ENCODE assay signal across 22 mouse cellular contexts in the genomic region with DNA sequence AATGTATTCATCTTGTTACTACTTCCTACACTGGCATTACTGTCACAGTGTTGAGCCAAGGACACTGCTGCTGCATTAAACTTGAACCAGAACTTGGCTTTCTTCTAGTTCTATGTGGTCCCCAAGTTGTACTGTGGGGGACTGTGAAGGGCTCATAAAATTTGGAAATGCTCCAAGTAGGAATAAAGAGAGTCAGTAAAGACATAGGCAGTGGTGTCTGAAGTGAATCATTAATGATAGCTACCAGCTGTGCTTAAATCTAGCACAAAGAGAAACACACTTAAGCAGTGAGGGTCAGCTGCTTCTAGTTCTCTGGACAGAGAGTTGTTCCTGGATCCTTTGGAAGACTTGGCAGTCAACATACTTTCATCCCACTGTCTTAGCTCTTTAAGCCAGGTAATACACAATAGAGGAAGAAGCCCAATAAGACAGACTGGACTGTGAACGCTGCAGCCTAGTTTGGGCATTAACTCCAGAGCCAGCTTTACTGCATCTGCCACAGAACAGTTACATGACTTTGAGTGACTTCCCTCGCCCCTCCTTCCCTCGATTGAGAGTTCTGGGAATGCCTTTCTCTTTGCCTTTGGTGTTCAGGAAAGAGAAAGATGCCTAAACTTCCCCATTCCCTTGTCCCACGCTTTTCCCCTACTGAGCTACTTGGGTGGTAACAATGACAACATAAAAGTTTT.
A peak's percentile ranks its signal among the peaks of the same experiment; 100 is the strongest.
DNase-seq lines count a peak whose midpoint lies in the region; ATAC-seq and TF ChIP-seq lines count a peak whose summit lies in the region.
"Had no signal": no experiment of that assay in that cellular context is flagged by ENCODE, and none has a peak within 500 bp of the region (broad histone marks: within the 10 kb centered on the region; RNA-seq: fewer than 3 reads in every experiment).

No protein-coding gene starts in this region.

- no peak overlapping the region for H3K4me3 ChIP-seq in kidney, embryonic 14.5 days (ENCODE audit: low read length)
- no peak overlapping the region for H3K4me3 ChIP-seq in lung, embryonic 14.5 days (ENCODE audit: low read depth, low read length)
- H3K4me3 ChIP-seq in stomach, embryonic 14.5 days (ENCODE audit: low read depth, low read length), result no peak overlapping the region
- H3K4me3 ChIP-seq in stomach, postnatal 0 days (ENCODE audit: low read depth, low read length), result no peak overlapping the region
- H3K4me3 ChIP-seq: forebrain, embryonic 15.5 days; heart, embryonic 10.5 days; hindbrain, embryonic 12.5 days had no signal

- H3K4me1 ChIP-seq in kidney, embryonic 14.5 days (ENCODE audit: control insufficient read depth, insufficient read depth, low read length), result no peaks in the 10 kb centered on the region
- H3K4me1 ChIP-seq in lung, embryonic 14.5 days (ENCODE audit: insufficient read depth), result no peaks in the 10 kb centered on the region
- H3K4me1 ChIP-seq in stomach, embryonic 14.5 days (ENCODE audit: control insufficient read depth, insufficient read depth, low read length), result no peaks in the 10 kb centered on the region
- H3K4me1 ChIP-seq in stomach, postnatal 0 days (replicated peaks; ENCODE audit: control insufficient read depth, insufficient read depth), result no peaks in the 10 kb centered on the region
- H3K4me1 ChIP-seq: forebrain, embryonic 15.5 days; heart, embryonic 10.5 days; hindbrain, embryonic 12.5 days had no signal

- no peak overlapping the region for H3K4me2 ChIP-seq in kidney, embryonic 14.5 days (replicated peaks; ENCODE audit: low read depth, low read length)
- no peak overlapping the region for H3K4me2 ChIP-seq in lung, embryonic 14.5 days
- no peak overlapping the region for H3K4me2 ChIP-seq in stomach, embryonic 14.5 days (replicated peaks; ENCODE audit: low read depth, low read length)
- H3K4me2 ChIP-seq in stomach, postnatal 0 days (replicated peaks; ENCODE audit: low read depth), result no peak overlapping the region
- H3K4me2 ChIP-seq: forebrain, embryonic 15.5 days; hindbrain, embryonic 12.5 days had no signal

- H3K36me3 ChIP-seq in kidney, embryonic 14.5 days (ENCODE audit: control insufficient read depth, insufficient read depth, low read length), result no peaks in the 10 kb centered on the region
- H3K36me3 ChIP-seq in lung, embryonic 14.5 days (ENCODE audit: insufficient read depth), result no peaks in the 10 kb centered on the region
- no peaks in the 10 kb centered on the region for H3K36me3 ChIP-seq in stomach, embryonic 14.5 days (ENCODE audit: control insufficient read depth, insufficient read depth, low read length)
- H3K36me3 ChIP-seq in stomach, postnatal 0 days (ENCODE audit: control insufficient read depth, insufficient read depth, low read length), result no peaks in the 10 kb centered on the region
- H3K36me3 ChIP-seq: forebrain, embryonic 15.5 days; heart, embryonic 10.5 days; hindbrain, embryonic 12.5 days had no signal

- 0 out of 2 replicates have a peak overlapping the region, but pooled peaks have one; percentile 13 for H3K27ac ChIP-seq in kidney, embryonic 14.5 days (ENCODE audit: low read depth, low read length)
- peak overlapping the region; percentile 31; the same call in 1 of the 2 replicates for H3K27ac ChIP-seq in lung, embryonic 14.5 days (ENCODE audit: low read depth)
- H3K27ac ChIP-seq in stomach, embryonic 14.5 days (ENCODE audit: low read length), result peak overlapping the region; percentile 44; the same call in 1 of the 2 replicates
- H3K27ac ChIP-seq in stomach, postnatal 0 days (replicated peaks), result no peak overlapping the region
- H3K27ac ChIP-seq: forebrain, embryonic 15.5 days; heart, embryonic 10.5 days; hindbrain, embryonic 12.5 days had no signal

- DNase-seq in kidney, adult 11 months, result no peak
- DNase-seq in lung, embryonic 14.5 days, result peak; percentile 77
- no peak for DNase-seq in lung, adult 18-20 months
- no peak for DNase-seq in stomach, postnatal 0 days (ENCODE audit: low spot score)
- no peak for DNase-seq in spleen, postnatal 36 days (ENCODE audit: low spot score in 2 of 2)
- DNase-seq: adrenal gland, adult 2 months; adrenal gland, postnatal 25 days; cerebellum, adult 18-20 months; cerebellum, adult 9-11 months; cerebellum, postnatal 36 days; gastrocnemius, postnatal 10 days; heart, adult 18-20 months; heart, postnatal 10 days; heart, postnatal 4 days had no signal

- TF ChIP-seq EP300 in stomach, postnatal 0 days (optimal IDR thresholded peaks at IDR 0.05), result no peak

- WGBS in kidney, embryonic 14.5 days, result 68% methylated on average over 4 of the region's 4 CpGs
- WGBS in lung, embryonic 14.5 days, result 39% methylated on average over 4 of the region's 4 CpGs
- 59% methylated on average over 4 of the region's 4 CpGs for WGBS in stomach, embryonic 14.5 days
- 44% methylated on average over 4 of the region's 4 CpGs for WGBS in stomach, postnatal 0 days

- H3K27me3 ChIP-seq in kidney, embryonic 14.5 days (ENCODE audit: control insufficient read depth, insufficient read depth, low read length), result no peaks in the 10 kb centered on the region
- H3K27me3 ChIP-seq in lung, embryonic 14.5 days (ENCODE audit: insufficient read depth, low read length), result no peaks in the 10 kb centered on the region
- H3K27me3 ChIP-seq in stomach, embryonic 14.5 days (ENCODE audit: control insufficient read depth, insufficient read depth, low read length), result no peaks in the 10 kb centered on the region
- no peaks in the 10 kb centered on the region for H3K27me3 ChIP-seq in stomach, postnatal 0 days (ENCODE audit: control insufficient read depth, insufficient read depth, low read length)
- H3K27me3 ChIP-seq: CH12.LX; forebrain, embryonic 15.5 days; hindbrain, embryonic 12.5 days had no signal

- ATAC-seq in kidney, embryonic 14.5 days (ENCODE audit: low FRiP score, low TSS enrichment), result peak; percentile 39; the same call in 1 of the 2 replicates
- ATAC-seq in lung, embryonic 14.5 days (ENCODE audit: insufficient read depth), result peak; percentile 94; the same call in 1 of the 2 replicates
- no peak for ATAC-seq in stomach, embryonic 14.5 days (ENCODE audit: insufficient number of reproducible peaks, insufficient read depth, low FRiP score, low read depth)
- no peak for ATAC-seq in stomach, postnatal 0 days (ENCODE audit: low FRiP score, low TSS enrichment)
- ATAC-seq: activated CD4-positive, CD25-positive, alpha-beta regulatory T cell, adult 4 months; forebrain, embryonic 15.5 days; Patski had no signal

- TF ChIP-seq CTCF in lung, embryonic 14.5 days (IDR thresholded peaks at IDR 0.05; ENCODE audit: low read depth), result no peak
- no peak for TF ChIP-seq CTCF in stomach, postnatal 0 days (IDR thresholded peaks at IDR 0.05; ENCODE audit: low read depth)

- no peak overlapping the region for H3K9ac ChIP-seq in kidney, embryonic 14.5 days (ENCODE audit: low read depth, low read length)
- no peak overlapping the region for H3K9ac ChIP-seq in lung, embryonic 14.5 days
- H3K9ac ChIP-seq in stomach, embryonic 14.5 days (replicated peaks; ENCODE audit: low read depth, low read length), result no peak overlapping the region
- H3K9ac ChIP-seq in stomach, postnatal 0 days (ENCODE audit: low read length), result no peak overlapping the region
- H3K9ac ChIP-seq: forebrain, embryonic 15.5 days; hindbrain, embryonic 12.5 days had no signal

- no peaks in the 10 kb centered on the region for H3K9me3 ChIP-seq in kidney, embryonic 14.5 days (ENCODE audit: control insufficient read depth, low read length)
- H3K9me3 ChIP-seq in lung, embryonic 14.5 days (ENCODE audit: low read depth, low read length), result no peaks in the 10 kb centered on the region
- H3K9me3 ChIP-seq in stomach, embryonic 14.5 days (ENCODE audit: control insufficient read depth, low read depth, low read length), result no peaks in the 10 kb centered on the region
- no peaks in the 10 kb centered on the region for H3K9me3 ChIP-seq in stomach, postnatal 0 days (ENCODE audit: control insufficient read depth, low read length)
- H3K9me3 ChIP-seq: forebrain, embryonic 15.5 days; heart, embryonic 10.5 days; hindbrain, embryonic 12.5 days had no signal

Comparison
In these comparisons a context has a peak if more than half of its experiments do, and no peak if none do; other contexts are left out.
1. ATAC-seq: peak in kidney, embryonic 14.5 days (single experiment) and lung, embryonic 14.5 days (single experiment); none in stomach, embryonic 14.5 days (single experiment) and stomach, postnatal 0 days (single experiment).